Mouse (Mus musculus): ENCODE measurements at regions not wholly inside any gene's neighbourhood (a gene's known extent, or its start where the extent isn't known, plus 50 kb on each side); places are given as distances from the start of the nearest gene placed in this dataset.

DNA sequence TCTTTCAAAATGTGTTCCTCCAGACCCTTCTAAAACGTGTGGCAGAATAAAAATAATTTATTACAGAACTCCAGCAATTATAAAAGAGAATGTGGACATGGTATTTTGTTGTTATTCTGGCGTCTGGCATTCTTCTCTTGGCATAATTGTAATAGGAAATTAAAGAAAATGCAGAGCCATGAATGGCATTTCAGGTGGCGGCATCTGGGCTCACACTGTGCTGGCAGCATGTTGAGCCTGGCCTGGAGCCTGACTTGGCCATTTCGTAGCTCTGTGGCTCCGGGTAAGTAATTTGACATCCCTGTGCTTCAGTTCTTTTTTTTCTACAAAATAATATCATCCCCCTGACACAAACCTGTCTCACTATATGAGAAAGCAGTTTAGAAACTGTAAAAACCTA lies 168.0 kb upstream of the Thbs1 start:
- TF ChIP-seq CTCF (IDR thresholded peaks at IDR 0.05; ENCODE audit: low read depth) (no peak), EP300 (optimal IDR thresholded peaks at IDR 0.05) (no peak)

Measured in stomach, postnatal 0 days (tissue).